Mouse (Mus musculus) embryonic stem cell, embryonic (primary cell): ENCODE data around the gene Mgat4a.
"Not testable (repeated sequence)": the region's sequence is repeated elsewhere in the genome, so short reads cannot be mapped to it uniquely, and the experiment has no call there.

Experiments used
- CTCF ChIA-PET, 4 experiments: fragments of 300-600 bp in 2 of 4; fragments of 350-600 bp in 2 of 4; sonication (Branson Sonifier 250); formaldehyde crosslinking; loops; one replicate each; lab custom pipeline; 2022; ENCODE audit warnings: inconsistent platforms in 2 of 4; lab: Charles Lee
- POLR2A ChIA-PET, 4 experiments: fragments of 300-600 bp in 2 of 4; fragments of 350-600 bp in 2 of 4; sonication (Branson Sonifier 250); formaldehyde crosslinking; loops; one replicate each; lab custom pipeline; 2022; ENCODE audit warnings: antibody characterized with exemption in 4 of 4, inconsistent platforms in 1 of 4; lab: Charles Lee

Mgat4a gene

DNA sequence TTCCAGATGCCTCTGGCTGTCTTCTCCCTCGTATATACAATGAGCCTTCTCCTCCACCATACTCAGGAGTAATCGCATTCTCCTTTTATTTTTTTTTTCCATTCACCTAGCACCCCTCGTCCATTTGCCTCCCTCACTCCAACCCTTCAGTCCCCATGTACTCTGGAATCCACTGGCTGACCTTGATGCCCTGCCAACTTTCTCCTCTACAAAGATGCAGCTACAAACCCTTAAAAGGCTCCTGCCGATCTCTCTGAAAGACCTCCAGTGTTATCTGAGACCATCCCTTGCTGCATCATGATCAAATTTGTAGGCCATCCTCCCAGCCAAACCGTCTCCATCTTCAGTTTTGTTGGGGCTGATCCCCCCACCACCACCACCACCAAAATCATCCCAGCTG, 31.4 kb downstream of the Mgat4a start:
- CTCF ChIA-PET: no interaction called here
- POLR2A ChIA-PET: interaction anchor here in 1 of 4 experiments (1.3 kb wide), 1 partner anchor 15 kb away, joined by 3 read pairs; no protein-coding TSS in a partner anchor

- CTCF ChIA-PET: interaction anchor here in 3 of 4 experiments (0.6 to 1.3 kb wide), 5 partner anchors 24 to 776 kb away, joined by 3 read pairs; no protein-coding TSS in a partner anchor
- POLR2A ChIA-PET: interaction anchor here in 1 of 4 experiments (1.0 to 1.7 kb wide), 2 partner anchors 17 to 34 kb away, joined by 3 to 4 read pairs; no protein-coding TSS in a partner anchor
Observed at GRCm38 (mm10) chr1:37505348-37505730, 35.5 kb downstream of the Mgat4a start.

GRCm38 (mm10) chr1:37504716-37505347, 36.0 kb downstream of the Mgat4a start:
- CTCF ChIA-PET: interaction anchor here in 3 of 4 experiments (0.6 to 1.3 kb wide), 4 partner anchors 24 to 777 kb away, joined by 3 read pairs; no protein-coding TSS in a partner anchor
- POLR2A ChIA-PET: interaction anchor here in 2 of 4 experiments (1.0 to 1.7 kb wide), 3 partner anchors 16 to 37 kb away, joined by 3 to 4 read pairs (median 3); no protein-coding TSS in a partner anchor

GRCm38 (mm10) chr1:37503656-37504055, 37.2 kb downstream of the Mgat4a start:
- ChIA-PET CTCF (interaction anchor here in 1 of 4 experiments (0.7 kb wide), 1 partner anchor 387 kb away, joined by 6 read pairs; no protein-coding TSS in a partner anchor), POLR2A (interaction anchor here in 1 of 4 experiments (0.6 kb wide), 1 partner anchor 73 kb away, joined by 8 read pairs; no protein-coding TSS in a partner anchor)

GRCm38 (mm10) chr1:37502354-37502753, 38.5 kb downstream of the Mgat4a start:
- ChIA-PET CTCF (no interaction called here), POLR2A (interaction anchor here in 1 of 4 experiments (0.6 to 1.3 kb wide), 2 partner anchors 16 to 40 kb away, joined by 3 read pairs; no protein-coding TSS in a partner anchor)

- POLR2A ChIA-PET: interaction anchor here in 1 of 4 experiments (0.7 kb wide), 1 partner anchor 73 kb away, joined by 3 read pairs; no protein-coding TSS in a partner anchor
- CTCF ChIA-PET: no interaction called here
Observed at GRCm38 (mm10) chr1:37500723-37501122, 40.1 kb downstream of the Mgat4a start.

- POLR2A ChIA-PET, CTCF ChIA-PET: not testable (repeated sequence)
Observed at GRCm38 (mm10) chr1:37499395-37499794, 41.4 kb downstream of the Mgat4a start.

- POLR2A ChIA-PET: interaction anchor here in 1 of 4 experiments (0.6 kb wide), 1 partner anchor 1092 kb away, joined by 3 read pairs; no protein-coding TSS in a partner anchor
- CTCF ChIA-PET: no interaction called here
Observed at GRCm38 (mm10) chr1:37498911-37499310, 41.9 kb downstream of the Mgat4a start.

- ChIA-PET CTCF (no interaction called here), POLR2A (no interaction called here)
Observed at GRCm38 (mm10) chr1:37496591-37497280, 44.1 kb downstream of the Mgat4a start.

DNA sequence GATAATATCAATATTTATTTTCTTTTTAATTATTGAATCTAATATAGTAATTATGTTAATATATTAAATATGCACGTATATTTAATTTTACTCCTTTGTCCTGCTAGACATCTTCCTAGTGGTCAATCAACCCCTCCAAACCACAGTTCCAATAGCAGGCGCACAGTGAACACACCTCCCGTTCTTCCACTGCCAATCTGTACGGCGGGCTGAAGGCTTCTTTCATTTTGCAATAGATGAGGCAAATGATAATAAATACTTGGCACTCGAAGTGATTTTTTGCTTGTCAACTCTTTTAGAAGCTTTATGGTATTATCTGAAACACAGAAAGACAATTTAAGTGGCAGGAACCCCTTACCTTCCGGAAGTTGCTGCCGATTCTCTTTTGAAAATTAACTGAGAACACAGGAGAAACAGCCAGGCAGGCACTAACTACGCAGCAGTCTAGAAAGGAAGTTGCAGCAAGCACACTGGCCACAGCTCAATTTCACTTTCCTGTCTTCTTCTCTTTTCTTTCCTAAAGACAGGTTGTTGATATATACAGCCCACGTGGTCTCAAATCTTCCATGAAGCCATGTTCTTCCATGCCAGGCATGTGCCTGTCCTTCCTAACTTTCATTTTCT, 45.0 kb downstream of the Mgat4a start:
- POLR2A ChIA-PET: interaction anchor here in 1 of 4 experiments (1.4 kb wide), 1 partner anchor 15 kb away, joined by 4 read pairs; no protein-coding TSS in a partner anchor
- CTCF ChIA-PET: no interaction called here

GRCm38 (mm10) chr1:37495104-37495503, 45.7 kb downstream of the Mgat4a start:
- POLR2A ChIA-PET: interaction anchor here in 1 of 4 experiments (0.7 to 1.4 kb wide), 3 partner anchors 9 to 203 kb away, joined by 3 to 4 read pairs (median 4); no protein-coding TSS in a partner anchor
- CTCF ChIA-PET: no interaction called here

DNA sequence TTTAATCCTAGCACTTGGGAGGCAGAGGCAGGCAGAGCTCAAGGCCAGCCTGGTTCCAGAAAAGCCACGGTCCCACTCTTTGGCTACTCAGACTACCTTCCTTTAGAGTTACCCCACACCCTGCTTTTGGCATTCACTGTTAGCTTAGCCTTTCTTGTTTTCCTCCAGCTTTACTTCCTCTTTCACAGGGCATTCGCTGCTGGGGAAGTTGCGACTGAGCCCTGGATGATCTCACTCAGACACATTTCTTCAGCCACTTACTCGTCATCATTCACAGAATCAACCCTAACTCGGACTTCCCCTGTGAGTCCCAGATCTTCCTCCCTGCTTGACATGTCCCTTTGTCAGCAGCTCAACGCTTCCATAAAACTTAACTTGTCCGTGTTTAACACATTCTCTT, 49.1 kb downstream of the Mgat4a start:
- CTCF ChIA-PET: no interaction called here

GRCm38 (mm10) chr1:37490691-37491212, 50.1 kb downstream of the Mgat4a start:
- ChIA-PET CTCF (interaction anchor here in 1 of 4 experiments (0.6 kb wide), 1 partner anchor 25 kb away, joined by 4 read pairs; no protein-coding TSS in a partner anchor), POLR2A (interaction anchor here in 2 of 4 experiments (1.2 to 1.9 kb wide), 3 partner anchors 9 to 61 kb away, joined by 3 to 5 read pairs (median 4); partner anchors contain the start of genes Coa5 (in 1 of the 2) and Unc50 (in 1 of the 2))

More for the DNA sequence above, 49.1 kb downstream of the Mgat4a start:
- POLR2A ChIA-PET: interaction anchor here in 2 of 4 experiments (0.8 to 1.3 kb wide), 4 partner anchors 10 to 62 kb away, joined by 3 to 4 read pairs (median 3); partner anchors contain the start of genes Coa5 (in 1 of the 2) and Unc50 (in 1 of the 2)

- POLR2A ChIA-PET: interaction anchor here in 1 of 4 experiments (0.6 kb wide), 1 partner anchor 16 kb away, joined by 3 read pairs; no protein-coding TSS in a partner anchor
- CTCF ChIA-PET: interaction anchor here in 2 of 4 experiments (0.6 to 0.8 kb wide), 3 partner anchors 19 to 142 kb away, joined by 3 to 5 read pairs (median 3); no protein-coding TSS in a partner anchor
Observed at GRCm38 (mm10) chr1:37488531-37488930, 52.3 kb downstream of the Mgat4a start.

GRCm38 (mm10) chr1:37486994-37487393, 53.8 kb downstream of the Mgat4a start:
- POLR2A ChIA-PET: interaction anchor here in 1 of 4 experiments (1.0 to 1.4 kb wide), 2 partner anchors 8 to 15 kb away, joined by 3 read pairs; no protein-coding TSS in a partner anchor
- CTCF ChIA-PET: no interaction called here

DNA sequence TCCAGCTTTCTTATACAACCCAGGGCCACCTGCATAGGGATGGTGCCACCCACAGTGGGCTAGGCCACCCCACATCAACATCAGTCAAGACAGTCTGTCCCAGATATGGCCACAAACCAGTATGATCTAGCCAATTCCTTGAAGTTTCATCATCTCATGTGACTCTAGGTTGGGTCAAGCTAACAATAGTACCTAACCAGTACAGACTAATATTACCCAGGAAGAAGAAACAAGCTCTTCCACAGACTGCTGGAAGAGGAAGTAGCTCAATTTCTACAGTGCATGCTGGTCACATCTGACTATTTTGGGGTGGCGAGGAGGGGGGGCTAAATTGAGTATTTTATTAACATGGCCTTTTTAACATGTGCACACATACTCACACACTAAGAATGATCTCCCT, 54.4 kb downstream of the Mgat4a start:
- ChIA-PET CTCF (interaction anchor here in 1 of 4 experiments (0.6 kb wide), 2 partner anchors 589 to 733 kb away, joined by 3 read pairs; no protein-coding TSS in a partner anchor), POLR2A (interaction anchor here in 2 of 4 experiments (1.0 to 1.4 kb wide), 3 partner anchors 8 to 16 kb away, joined by 3 read pairs; no protein-coding TSS in a partner anchor)

DNA sequence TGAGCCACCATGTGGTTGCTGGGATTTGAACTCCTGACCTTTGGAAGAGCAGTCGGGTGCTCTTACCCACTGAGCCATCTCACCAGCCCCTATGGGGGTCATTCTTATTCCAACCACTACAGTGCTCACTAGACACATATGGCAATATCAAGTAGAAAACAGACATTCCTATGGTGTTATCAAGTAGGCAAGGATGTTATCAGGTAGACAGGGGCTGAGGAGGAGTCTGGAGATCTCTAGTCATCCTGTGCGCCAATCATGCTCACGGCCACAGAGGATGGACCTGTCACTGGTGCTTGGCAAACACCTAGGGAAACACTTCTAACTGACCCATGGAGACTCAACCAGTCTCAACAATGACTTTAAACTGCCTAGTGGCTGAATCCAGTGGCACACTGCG, 56.2 kb downstream of the Mgat4a start:
- ChIA-PET POLR2A (no interaction called here), CTCF (no interaction called here)
